Mouse (Mus musculus) ES-CJ7 (cell line): ENCODE results near the gene Ptbp1.
A peak's percentile ranks its signal among the peaks of the same experiment; 100 is the strongest.

Experiments
- DNase-seq: peaks from one replicate; pipeline ENCODE4 v3.0.0; 2011; ENCODE audit warnings: low read depth, low spot score

Ptbp1 gene

DNA sequence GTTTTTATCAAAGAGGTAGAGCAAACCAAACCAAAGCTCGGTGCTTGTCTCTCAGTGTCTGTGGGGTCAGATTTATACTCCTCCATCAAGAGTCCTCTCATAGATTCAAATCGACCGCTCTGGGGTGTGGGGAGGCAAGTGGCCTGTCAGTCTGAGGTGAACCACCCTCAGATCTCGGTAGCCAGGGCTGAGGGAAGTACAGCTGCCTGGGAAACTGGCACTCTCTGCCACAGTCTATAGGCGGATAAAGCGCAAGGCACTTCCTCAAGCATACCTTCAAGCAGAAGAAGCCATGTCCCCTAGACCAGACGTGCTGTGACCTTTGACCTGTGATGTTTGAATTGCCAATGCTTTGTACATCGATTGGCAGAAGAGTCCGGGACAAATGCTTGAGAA is 21.4 kb upstream of the Ptbp1 start:
- DNase-seq: no peak

DNA sequence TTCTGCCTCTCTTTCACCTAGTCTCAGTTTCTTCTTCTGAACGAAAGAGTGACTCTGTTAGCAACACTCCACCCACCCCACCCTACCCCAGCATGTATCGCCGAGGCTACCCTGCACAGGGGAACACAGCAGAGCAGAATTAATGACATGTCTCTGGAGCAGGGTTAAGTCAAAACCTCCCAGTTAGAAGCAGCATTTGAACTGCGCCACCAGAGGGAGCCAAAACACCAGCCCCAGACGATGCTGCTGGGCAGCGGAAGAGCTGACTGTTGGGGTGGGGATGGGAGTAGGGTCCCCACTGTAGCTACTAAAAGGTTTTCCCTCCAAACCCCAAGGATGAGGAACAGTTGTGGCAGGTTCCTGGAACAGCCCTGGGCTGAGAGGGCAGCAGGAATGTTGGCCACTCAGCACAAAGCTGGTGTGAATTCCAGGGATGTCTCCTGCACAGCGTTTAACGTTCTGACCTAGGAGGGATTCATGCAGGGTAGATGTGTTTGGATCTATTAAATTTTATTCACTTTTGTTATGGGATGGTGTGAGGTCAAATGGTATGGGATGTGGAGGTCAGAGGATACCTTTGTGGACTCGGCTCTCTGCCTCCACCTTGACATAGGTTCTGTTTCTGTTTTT is 19.3 kb upstream of the Ptbp1 start:
- DNase-seq: peak; percentile 74

DNA sequence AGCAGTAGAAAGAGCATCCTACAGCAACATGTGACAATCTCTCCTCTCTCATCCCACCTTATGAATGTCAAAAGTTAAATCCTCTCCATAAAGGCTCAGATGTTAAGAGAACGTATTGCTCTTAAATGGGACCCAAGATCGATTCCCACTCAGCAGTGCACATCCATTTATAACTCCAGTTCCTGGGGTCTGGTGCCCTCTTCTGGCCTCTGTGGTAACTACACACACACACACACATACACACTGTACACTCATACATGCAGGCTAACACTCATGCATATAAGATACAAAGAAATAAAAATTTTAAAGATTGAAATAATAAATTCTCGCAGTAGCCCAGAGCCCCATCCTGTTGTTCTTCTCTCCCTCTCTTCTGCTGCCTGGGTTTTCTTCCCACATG is 17.3 kb upstream of the Ptbp1 start:
- DNase-seq: peak; percentile 51

DNA sequence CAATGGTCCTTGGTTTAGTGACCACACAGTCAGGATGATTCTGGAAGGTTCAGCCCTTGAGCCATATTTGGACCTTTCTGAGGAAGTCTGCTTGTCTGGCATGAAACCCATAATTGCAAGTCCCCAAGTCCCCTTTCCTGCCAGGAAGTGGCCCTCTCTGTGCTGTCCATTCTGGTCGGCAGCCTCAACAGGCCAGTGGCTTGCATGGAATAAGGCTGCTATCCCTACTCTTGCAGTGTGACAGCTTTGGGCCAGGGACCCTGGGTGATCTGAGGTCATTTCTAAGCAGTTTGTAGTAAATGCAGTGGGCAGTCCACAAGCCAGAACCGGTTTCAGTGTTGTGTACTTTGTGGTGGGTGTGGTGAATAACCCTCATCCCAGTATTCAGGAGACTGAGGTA is 16.1 kb upstream of the Ptbp1 start:
- no peak for DNase-seq

GRCm38 (mm10) chr10:79840091-79840490 is 14.1 kb upstream of the Ptbp1 start:
- no peak for DNase-seq

GRCm38 (mm10) chr10:79840644-79841551 is 13.3 kb upstream of the Ptbp1 start:
- peak; percentile 97 for DNase-seq

DNA sequence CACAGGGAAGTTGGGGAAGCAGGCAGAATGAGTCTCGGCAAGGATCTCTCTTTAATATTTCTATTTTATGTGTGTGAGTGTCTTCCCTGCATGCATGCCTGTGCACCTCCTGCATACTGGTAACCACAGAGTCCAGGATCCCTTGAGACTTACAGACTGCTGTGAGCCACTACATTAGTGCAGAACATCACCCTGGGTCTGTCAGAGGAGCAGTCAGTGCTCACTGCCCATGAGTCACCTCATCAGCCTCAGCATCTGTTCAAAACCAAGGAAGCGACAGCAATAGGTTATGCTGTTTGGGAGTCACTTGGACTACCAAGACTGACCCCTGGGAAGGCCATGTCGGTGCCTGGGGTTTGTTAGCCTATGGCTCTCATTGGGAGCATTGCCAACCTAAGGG is 11.9 kb upstream of the Ptbp1 start:
- DNase-seq: no peak

DNA sequence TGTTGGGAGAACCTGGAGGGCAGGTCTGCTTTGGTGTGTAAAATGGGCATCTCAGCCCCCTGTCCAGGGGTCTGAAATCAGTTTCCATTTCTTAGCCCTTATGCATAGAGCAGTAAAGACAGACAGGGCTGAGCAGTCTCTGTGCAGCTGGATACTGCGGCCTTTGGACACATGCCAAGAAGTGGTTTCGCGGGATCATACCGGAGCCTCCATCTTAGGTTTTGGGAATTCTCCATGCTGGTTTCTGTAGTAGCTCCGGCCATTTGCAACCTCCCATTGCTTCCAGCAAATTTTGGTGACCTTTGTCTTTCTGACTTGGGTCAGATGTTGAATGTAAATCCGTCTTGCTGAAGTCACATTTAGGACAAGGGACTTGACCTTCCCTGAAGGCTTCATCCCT is 10.8 kb upstream of the Ptbp1 start:
- no peak for DNase-seq

GRCm38 (mm10) chr10:79846553-79846952 is 7.7 kb upstream of the Ptbp1 start:
- no peak for DNase-seq

DNA sequence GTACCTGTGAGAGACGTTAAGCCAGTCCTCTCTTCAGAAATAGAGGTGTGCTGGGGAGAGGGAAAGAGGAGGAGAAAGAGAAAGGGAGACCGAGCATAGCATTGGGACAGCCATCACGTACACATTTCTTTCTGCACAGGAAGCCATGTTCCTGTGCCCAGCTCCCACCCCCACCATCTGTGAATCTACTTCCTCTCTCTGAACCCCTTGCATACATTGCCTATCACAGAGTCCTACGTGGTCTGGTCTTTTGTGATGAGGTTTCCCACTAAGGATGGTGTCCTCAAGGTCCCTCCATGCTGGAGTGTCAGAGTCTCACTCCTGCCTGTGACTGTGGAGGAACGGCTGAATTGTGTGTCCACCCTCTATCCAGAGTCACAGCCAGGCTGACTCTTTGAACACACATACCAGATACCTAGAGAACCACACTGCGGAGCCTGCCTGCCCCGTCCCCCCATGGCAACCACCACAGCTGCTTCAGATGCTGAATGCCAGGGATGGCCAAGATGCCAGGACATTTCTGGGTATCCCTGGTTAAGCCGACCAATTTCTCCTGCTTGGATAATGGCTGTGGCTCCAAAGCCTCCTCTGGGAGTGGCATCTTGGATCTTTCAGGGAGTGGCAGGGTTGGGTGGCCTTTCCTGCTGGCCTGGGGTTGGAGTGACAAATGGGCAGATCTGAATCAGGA is 4.1 kb upstream of the Ptbp1 start:
- DNase-seq: no peak

GRCm38 (mm10) chr10:79851653-79852052 is 2.6 kb upstream of the Ptbp1 start:
- no peak for DNase-seq

DNA sequence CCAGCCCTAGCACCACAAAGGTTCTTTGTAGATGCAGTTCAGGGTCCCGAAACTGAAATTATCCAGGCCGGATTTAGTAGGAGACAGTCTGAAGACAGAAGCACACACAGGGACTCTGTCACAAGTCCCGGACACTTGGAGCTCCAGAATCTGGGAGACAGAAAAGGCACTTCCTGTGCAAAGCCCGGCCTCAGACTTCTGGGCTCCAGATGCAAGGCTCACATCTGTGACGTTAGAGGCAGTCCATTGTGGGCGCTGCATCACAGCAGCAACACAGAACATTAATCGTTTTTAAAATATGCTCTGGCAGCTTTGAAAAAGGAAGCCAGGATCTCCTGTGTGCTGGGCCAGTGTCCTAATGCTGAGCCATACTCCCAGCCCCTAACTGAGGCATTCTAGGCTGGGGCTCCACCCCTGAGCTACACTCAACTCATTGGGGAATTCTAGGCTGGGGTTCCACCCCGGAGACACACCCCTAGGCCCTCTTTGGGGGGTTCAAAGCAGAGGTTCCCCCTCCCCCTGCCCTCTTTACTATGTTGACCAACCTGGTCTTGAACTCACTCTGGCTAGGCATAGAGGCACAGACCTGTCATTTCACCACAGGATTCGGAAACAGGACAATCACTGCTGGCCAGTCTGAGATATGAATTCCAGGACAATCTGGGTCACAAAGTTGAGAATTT is 2.0 kb upstream of the Ptbp1 start:
- DNase-seq: no peak

DNA sequence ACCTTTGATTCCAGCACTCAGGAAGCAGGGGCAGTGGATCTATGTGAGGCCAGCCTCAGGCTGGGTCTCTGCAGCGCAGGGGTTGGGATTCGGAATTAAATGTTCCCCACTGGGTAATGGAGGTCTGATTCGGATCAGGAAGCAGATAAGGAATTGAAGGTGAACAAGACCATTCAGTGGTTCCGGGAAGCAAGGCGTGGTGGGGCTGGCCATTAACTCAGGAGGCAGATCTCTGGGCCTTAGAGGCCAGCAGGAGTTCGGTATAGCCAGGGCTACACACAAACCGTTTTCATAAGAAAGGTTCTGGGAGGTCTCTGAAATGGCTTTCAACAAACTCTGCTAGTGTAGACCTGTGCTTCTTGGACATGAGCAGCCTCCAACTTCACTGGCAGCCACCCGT is 1.4 kb upstream of the Ptbp1 start:
- no peak for DNase-seq

- peak; percentile 73 for DNase-seq
These were observed 835 bp upstream of the Ptbp1 start for GRCm38 (mm10) chr10:79853392-79853791.

- peak; percentile 82 for DNase-seq
These were observed 744 bp downstream of the Ptbp1 start for GRCm38 (mm10) chr10:79854801-79855541.

GRCm38 (mm10) chr10:79855558-79856184 is 1.4 kb downstream of the Ptbp1 start:
- DNase-seq: peak; percentile 62

- no peak for DNase-seq
These were observed 2.1 kb downstream of the Ptbp1 start for GRCm38 (mm10) chr10:79856280-79856679.

DNA sequence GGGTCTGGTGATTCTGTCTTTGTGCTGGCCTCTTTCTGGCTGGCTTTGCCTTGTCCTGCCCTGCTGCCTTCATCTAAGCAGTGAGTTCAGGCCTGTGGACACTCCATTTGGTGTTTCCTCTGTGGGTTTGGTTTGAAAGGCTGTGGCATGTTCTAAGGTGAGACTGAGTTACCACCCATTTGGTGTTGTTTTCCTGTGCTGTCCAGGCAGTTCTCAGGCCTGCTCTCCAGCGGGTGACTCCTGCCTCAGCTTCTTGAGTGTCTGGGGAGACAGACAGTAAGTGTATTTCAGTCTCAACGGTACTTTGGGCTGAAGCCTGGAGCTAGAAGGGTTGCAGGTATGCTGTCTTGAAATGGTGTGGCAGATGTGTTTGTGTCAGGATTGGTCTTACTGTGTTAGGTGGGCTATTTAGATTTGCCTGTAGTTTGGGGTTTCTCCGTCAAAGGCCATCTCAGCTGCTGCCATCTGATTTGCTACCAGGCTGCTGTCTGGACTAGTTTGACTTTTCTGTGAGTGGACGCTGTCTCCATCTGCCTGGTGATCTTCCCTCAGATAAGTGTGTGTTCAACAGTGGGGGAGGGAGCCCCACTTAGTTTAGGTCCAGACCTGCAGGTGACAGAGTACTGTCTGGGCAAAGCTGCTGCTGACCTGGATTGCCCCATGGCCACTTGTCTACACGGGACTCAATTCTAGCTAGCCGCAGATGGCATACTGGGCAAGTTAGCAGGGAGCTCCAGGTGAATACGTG is 2.7 kb downstream of the Ptbp1 start:
- no peak for DNase-seq

DNA sequence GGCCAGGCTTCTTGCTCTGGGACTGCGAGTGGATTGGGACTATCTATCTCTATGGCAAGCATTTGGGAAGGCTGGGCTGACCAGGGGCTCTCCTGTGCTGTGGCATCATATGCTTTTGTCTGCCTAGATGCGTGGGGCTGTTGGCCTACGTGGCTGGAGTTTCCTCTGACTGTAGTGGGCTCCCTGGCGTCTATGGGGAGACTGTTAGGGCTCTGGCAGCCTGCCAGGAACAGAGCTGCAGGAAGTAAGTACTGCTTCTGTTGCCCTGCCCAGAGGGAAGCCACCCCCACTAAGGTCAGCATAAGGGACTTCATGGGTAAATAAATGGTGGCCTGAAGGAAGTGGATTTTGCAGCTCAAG is 3.2 kb downstream of the Ptbp1 start:
- no peak for DNase-seq

DNA sequence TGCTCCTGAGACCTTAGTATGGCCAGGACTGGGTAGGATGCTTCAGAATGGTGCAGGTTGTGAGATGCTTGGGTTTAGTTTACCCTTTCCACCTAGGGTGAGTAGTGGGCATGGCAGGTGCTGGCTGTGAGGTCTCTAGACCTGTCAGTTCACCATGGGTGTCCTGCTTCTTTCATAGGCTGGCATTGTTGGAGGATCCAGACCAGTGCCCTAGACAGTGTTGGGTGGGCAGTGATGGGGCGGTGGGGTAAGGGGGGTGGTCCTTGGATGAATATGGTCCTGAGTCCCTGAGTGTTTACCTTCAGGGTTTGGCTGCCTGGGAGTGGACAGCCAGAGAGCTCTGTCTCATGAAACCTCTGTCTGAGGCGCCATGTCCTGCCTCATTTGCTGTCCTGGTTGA is 3.7 kb downstream of the Ptbp1 start:
- DNase-seq: no peak
